Mouse (Mus musculus) urinary bladder, adult 18-20 months (tissue): Measurements from ENCODE around the gene Olfr796.

Experiments
- DNase-seq, 2 experiments: peaks; one replicate each; pipeline ENCODE4 v3.0.0; 2022; ENCODE audit warnings: low spot score in 2 of 2, mixed read lengths in 2 of 2

Gene Olfr796

GRCm38 (mm10) chr10:129612470-129612869 lies at the start of gene Olfr796:
Gene Olfr796 (minus strand): TSS chr10:129612570.
- DNase-seq: no peak

- no peak for DNase-seq
Measured at GRCm38 (mm10) chr10:129657394-129657793, 45.0 kb upstream of the Olfr796 start, which contains the start of gene Olfr800. Gene Olfr800 (plus strand): TSS chr10:129657694.

GRCm38 (mm10) chr10:129651763-129652162 lies 39.4 kb upstream of the Olfr796 start:
- no peak for DNase-seq

- DNase-seq: no peak
Measured at GRCm38 (mm10) chr10:129637184-129637583, 24.8 kb upstream of the Olfr796 start, which contains the start of gene Olfr799. Gene Olfr799 (plus strand): TSS chr10:129637484.

- DNase-seq: no peak
Measured at GRCm38 (mm10) chr10:129627834-129628233, 15.5 kb upstream of the Olfr796 start, which contains the start of gene Olfr798. Gene Olfr798 (minus strand): TSS chr10:129627934.

- no peak for DNase-seq
Measured at GRCm38 (mm10) chr10:129623251-129623650, 10.9 kb upstream of the Olfr796 start.

GRCm38 (mm10) chr10:129621724-129622123 lies 9.4 kb upstream of the Olfr796 start:
- no peak for DNase-seq

- no peak for DNase-seq
Measured at GRCm38 (mm10) chr10:129577066-129577465, 35.3 kb downstream of the Olfr796 start.

GRCm38 (mm10) chr10:129567355-129567754 lies 45.0 kb downstream of the Olfr796 start, which contains the start of gene Olfr794:
Gene Olfr794 (plus strand): TSS chr10:129567655.
- DNase-seq: no peak
